Mouse (Mus musculus): ENCODE measurements around the gene Ccdc9b. TPM values are rescaled to one million over a fixed set of nuclear protein-coding genes. Genes with fewer than 3 reads are reported as not detected.

The Ccdc9b gene
- polyA plus RNA-seq, 1 experiment from 2014 or later, result 0.19 TPM

DNA sequence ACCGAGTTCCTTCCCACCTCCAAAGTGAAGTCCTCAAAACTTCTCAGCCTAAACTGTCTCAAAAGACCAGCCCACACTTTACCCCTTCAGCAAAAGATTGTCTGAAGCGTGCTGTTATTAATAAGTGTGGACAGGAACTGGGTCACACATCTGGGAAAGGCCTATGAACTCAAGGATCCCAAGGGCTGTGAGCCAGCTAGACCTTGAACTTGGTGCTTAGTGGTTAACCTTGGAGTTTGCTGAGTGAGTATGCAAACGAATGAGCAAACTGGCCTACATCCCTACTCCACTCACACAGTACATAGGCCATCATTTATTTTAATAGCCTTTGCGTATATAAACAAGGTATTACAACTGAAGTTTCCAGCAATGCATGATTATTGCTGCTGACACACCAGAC lies 37.0 kb downstream of the Ccdc9b start:
- ATAC-seq (replicated peaks; ENCODE audit: low FRiP score) (no peak), DNase-seq (ENCODE audit: low spot score) (no peak)
- Histone ChIP-seq H3K27ac (ENCODE audit: low read depth, low read length) (no peak overlapping the region), H3K27me3 (replicated peaks; ENCODE audit: control insufficient read depth, insufficient read depth, low read length) (peaks cover 2% of the 10 kb centered on the region), H3K4me1 (replicated peaks; ENCODE audit: control insufficient read depth, insufficient read depth, low read length) (peaks cover 24% of the 10 kb centered on the region), H3K9ac (ENCODE audit: low read depth, low read length) (no peak overlapping the region), H3K36me3 (ENCODE audit: control insufficient read depth, insufficient read depth, low read length) (no peaks in the 10 kb centered on the region), H3K4me3 (ENCODE audit: low read depth, low read length) (no peak overlapping the region), H3K9me3 (ENCODE audit: control insufficient read depth, low read length) (no peaks in the 10 kb centered on the region), H3K4me2 (no peak overlapping the region)
- WGBS, result 81% methylated on average over 4 of the region's 4 CpGs

GRCm38 (mm10) chr2:118723693-118724486 lies 38.6 kb downstream of the Ccdc9b start:
- Histone ChIP-seq H3K4me2 (0 out of 2 replicates have a peak overlapping the region, but pooled peaks have one; percentile 4), H3K27ac (ENCODE audit: low read depth, low read length) (no peak overlapping the region), H3K36me3 (ENCODE audit: control insufficient read depth, insufficient read depth, low read length) (no peaks in the 10 kb centered on the region), H3K4me1 (replicated peaks; ENCODE audit: control insufficient read depth, insufficient read depth, low read length) (peaks cover 18% of the 10 kb centered on the region), H3K9ac (ENCODE audit: low read depth, low read length) (no peak overlapping the region), H3K4me3 (ENCODE audit: low read depth, low read length) (no peak overlapping the region), H3K27me3 (replicated peaks; ENCODE audit: control insufficient read depth, insufficient read depth, low read length) (peaks cover 2% of the 10 kb centered on the region), H3K9me3 (ENCODE audit: control insufficient read depth, low read length) (no peaks in the 10 kb centered on the region)
- ATAC-seq (replicated peaks; ENCODE audit: low FRiP score), result peak; percentile 71
- DNase-seq (ENCODE audit: low spot score), result no peak
- 47% methylated on average over 15 of the region's 15 CpGs for WGBS

- Histone ChIP-seq H3K4me1 (replicated peaks; ENCODE audit: control insufficient read depth, insufficient read depth, low read length) (0 out of 2 replicates have a peak, but pooled peaks cover under 1% of the 10 kb centered on the region), H3K27me3 (replicated peaks; ENCODE audit: control insufficient read depth, insufficient read depth, low read length) (peaks cover 8% of the 10 kb centered on the region), H3K9ac (ENCODE audit: low read depth, low read length) (no peak overlapping the region), H3K36me3 (ENCODE audit: control insufficient read depth, insufficient read depth, low read length) (no peaks in the 10 kb centered on the region), H3K4me2 (no peak overlapping the region), H3K27ac (ENCODE audit: low read depth, low read length) (no peak overlapping the region), H3K4me3 (ENCODE audit: low read depth, low read length) (no peak overlapping the region), H3K9me3 (ENCODE audit: control insufficient read depth, low read length) (no peaks in the 10 kb centered on the region)
- 76% methylated on average over 5 of the region's 5 CpGs for WGBS
- DNase-seq (ENCODE audit: low spot score) (no peak), ATAC-seq (replicated peaks; ENCODE audit: low FRiP score) (no peak)
Observed at GRCm38 (mm10) chr2:118716677-118717076, 45.8 kb downstream of the Ccdc9b start.

GRCm38 (mm10) chr2:118714230-118714629 lies 48.2 kb downstream of the Ccdc9b start:
- Histone ChIP-seq H3K36me3 (ENCODE audit: control insufficient read depth, insufficient read depth, low read length) (no peaks in the 10 kb centered on the region), H3K4me2 (no peak overlapping the region), H3K9ac (ENCODE audit: low read depth, low read length) (no peak overlapping the region), H3K27me3 (replicated peaks; ENCODE audit: control insufficient read depth, insufficient read depth, low read length) (peaks cover 31% of the 10 kb centered on the region), H3K27ac (ENCODE audit: low read depth, low read length) (no peak overlapping the region), H3K4me1 (replicated peaks; ENCODE audit: control insufficient read depth, insufficient read depth, low read length) (peaks cover 8% of the 10 kb centered on the region; the same call in 1 of the 2 replicates), H3K9me3 (ENCODE audit: control insufficient read depth, low read length) (no peaks in the 10 kb centered on the region), H3K4me3 (ENCODE audit: low read depth, low read length) (no peak overlapping the region)
- 56% methylated on average over 4 of the region's 4 CpGs for WGBS
- ATAC-seq (replicated peaks; ENCODE audit: low FRiP score) (no peak), DNase-seq (ENCODE audit: low spot score) (no peak)

DNA sequence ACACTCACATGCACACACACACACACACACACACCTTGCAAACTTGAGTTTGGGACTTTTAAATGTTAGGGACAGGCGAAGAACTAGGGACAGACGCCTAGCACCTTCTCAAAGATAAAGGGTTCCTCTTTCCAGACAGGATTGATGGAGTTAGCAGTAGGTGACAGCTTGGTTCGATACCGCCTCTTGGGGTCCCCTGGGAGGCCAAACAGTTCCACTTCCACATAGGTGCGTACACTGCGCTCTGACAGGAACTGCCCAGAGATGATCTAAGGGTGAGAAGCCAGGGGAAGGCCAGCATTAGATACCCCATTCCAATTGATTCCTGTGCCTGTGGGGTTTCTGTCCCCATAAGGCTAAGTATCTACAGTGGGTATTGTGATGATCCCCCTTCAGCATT lies 48.8 kb downstream of the Ccdc9b start:
- Histone ChIP-seq H3K4me1 (replicated peaks; ENCODE audit: control insufficient read depth, insufficient read depth, low read length) (peaks cover 8% of the 10 kb centered on the region; the same call in 1 of the 2 replicates), H3K36me3 (ENCODE audit: control insufficient read depth, insufficient read depth, low read length) (no peaks in the 10 kb centered on the region), H3K27me3 (replicated peaks; ENCODE audit: control insufficient read depth, insufficient read depth, low read length) (peaks cover 36% of the 10 kb centered on the region), H3K4me2 (no peak overlapping the region), H3K9ac (ENCODE audit: low read depth, low read length) (no peak overlapping the region), H3K27ac (ENCODE audit: low read depth, low read length) (no peak overlapping the region), H3K9me3 (ENCODE audit: control insufficient read depth, low read length) (no peaks in the 10 kb centered on the region), H3K4me3 (ENCODE audit: low read depth, low read length) (no peak overlapping the region)
- ATAC-seq (replicated peaks; ENCODE audit: low FRiP score) (no peak), DNase-seq (ENCODE audit: low spot score) (no peak)
- 75% methylated on average over 6 of the region's 6 CpGs for WGBS

DNA sequence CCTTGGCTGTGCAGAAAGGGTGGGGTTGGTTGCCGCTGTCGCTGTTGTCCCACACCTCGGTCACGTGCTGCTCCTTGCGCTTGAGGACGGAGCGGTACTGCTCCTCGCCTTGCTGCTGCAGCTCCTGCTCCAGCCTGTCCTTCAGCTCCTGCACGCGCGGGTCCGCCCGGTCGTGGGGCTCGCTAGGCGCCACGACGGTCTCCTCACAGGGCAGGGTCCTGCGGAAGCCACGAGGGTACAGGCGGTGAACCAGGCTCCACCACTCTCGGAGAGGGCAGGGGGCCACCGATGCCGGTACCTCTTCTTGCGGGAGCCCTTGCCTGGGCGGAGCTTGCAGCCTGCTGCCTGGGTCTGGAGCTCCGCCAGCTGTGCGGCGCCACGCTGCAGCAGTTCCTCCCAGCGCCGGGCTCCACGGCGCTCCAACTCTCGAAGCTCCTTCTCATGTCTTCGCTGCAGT lies 51.4 kb downstream of the Ccdc9b start:
- Histone ChIP-seq H3K4me2 (peak overlapping the region; percentile 60), H3K4me3 (ENCODE audit: low read depth, low read length) (peak overlapping the region; percentile 19), H3K27me3 (replicated peaks; ENCODE audit: control insufficient read depth, insufficient read depth, low read length) (peaks cover 62% of the 10 kb centered on the region), H3K27ac (ENCODE audit: low read depth, low read length) (no peak overlapping the region), H3K4me1 (replicated peaks; ENCODE audit: control insufficient read depth, insufficient read depth, low read length) (peaks cover 12% of the 10 kb centered on the region; the same call in 1 of the 2 replicates), H3K9me3 (ENCODE audit: control insufficient read depth, low read length) (no peaks in the 10 kb centered on the region), H3K9ac (ENCODE audit: low read depth, low read length) (no peak overlapping the region), H3K36me3 (ENCODE audit: control insufficient read depth, insufficient read depth, low read length) (no peaks in the 10 kb centered on the region)
- 12% methylated on average over 36 of the region's 36 CpGs for WGBS
- ATAC-seq (replicated peaks; ENCODE audit: low FRiP score) (peak; percentile 42), DNase-seq (ENCODE audit: low spot score) (no peak)

DNA sequence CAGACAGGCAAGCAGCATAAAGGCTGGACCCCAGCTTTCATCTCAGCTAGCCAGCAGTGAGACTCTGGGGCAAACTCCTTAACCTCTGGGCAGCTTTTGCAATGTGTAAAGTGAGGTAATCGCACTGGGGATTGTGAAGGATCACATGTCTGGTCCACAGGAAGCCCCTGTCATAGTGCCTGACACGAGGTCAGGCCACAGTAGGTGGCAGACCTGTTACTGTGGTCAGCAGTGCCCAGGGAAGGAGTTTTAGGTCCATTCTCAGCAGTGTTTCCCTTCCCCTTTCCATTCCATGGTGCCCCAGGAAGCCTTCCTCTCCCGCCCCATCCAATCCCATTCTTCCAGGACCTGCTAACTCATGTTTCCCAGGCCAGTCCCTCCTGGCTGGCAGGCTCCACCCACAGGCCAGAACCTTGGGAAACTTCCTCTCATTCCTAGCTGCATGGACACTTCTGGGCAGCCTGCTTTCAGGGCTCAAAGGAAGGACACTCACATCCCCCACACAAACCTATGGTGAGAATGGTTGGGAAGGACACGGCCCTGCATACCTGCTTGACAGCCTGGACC lies 52.7 kb downstream of the Ccdc9b start:
- Histone ChIP-seq H3K27me3 (replicated peaks; ENCODE audit: control insufficient read depth, insufficient read depth, low read length) (peaks cover 75% of the 10 kb centered on the region), H3K27ac (ENCODE audit: low read depth, low read length) (no peak overlapping the region), H3K9ac (ENCODE audit: low read depth, low read length) (no peak overlapping the region), H3K4me3 (ENCODE audit: low read depth, low read length) (no peak overlapping the region), H3K4me1 (replicated peaks; ENCODE audit: control insufficient read depth, insufficient read depth, low read length) (peaks cover 12% of the 10 kb centered on the region; the same call in 1 of the 2 replicates), H3K9me3 (ENCODE audit: control insufficient read depth, low read length) (no peaks in the 10 kb centered on the region), H3K36me3 (ENCODE audit: control insufficient read depth, insufficient read depth, low read length) (no peaks in the 10 kb centered on the region), H3K4me2 (no peak overlapping the region)
- WGBS, result 37% methylated on average over 4 of the region's 4 CpGs
- ATAC-seq (replicated peaks; ENCODE audit: low FRiP score) (no peak), DNase-seq (ENCODE audit: low spot score) (no peak)

- H3K4me1 ChIP-seq (replicated peaks; ENCODE audit: control insufficient read depth, insufficient read depth, low read length), result peaks cover 20% of the 10 kb centered on the region
- no peak overlapping the region for H3K9ac ChIP-seq (ENCODE audit: low read depth, low read length)
- ATAC-seq (replicated peaks; ENCODE audit: low FRiP score), result no peak
- H3K4me3 ChIP-seq (ENCODE audit: low read depth, low read length), result no peak overlapping the region
- no peaks in the 10 kb centered on the region for H3K36me3 ChIP-seq (ENCODE audit: control insufficient read depth, insufficient read depth, low read length)
- H3K27me3 ChIP-seq (replicated peaks; ENCODE audit: control insufficient read depth, insufficient read depth, low read length), result peaks cover 88% of the 10 kb centered on the region
- no peaks in the 10 kb centered on the region for H3K9me3 ChIP-seq (ENCODE audit: control insufficient read depth, low read length)
- H3K4me2 ChIP-seq, result no peak overlapping the region
- WGBS, result 88% methylated on average over 4 of the region's 4 CpGs
- no peak for DNase-seq (ENCODE audit: low spot score)
- H3K27ac ChIP-seq (ENCODE audit: low read depth, low read length), result no peak overlapping the region
Observed at GRCm38 (mm10) chr2:118708472-118708871, 54.0 kb downstream of the Ccdc9b start.

Measured in liver, embryonic 11.5 days (tissue).